Mouse (Mus musculus) cerebellum, postnatal 4 days (tissue): Measurements from ENCODE around the gene Mpdz.
A peak's percentile ranks its signal among the peaks of the same experiment; 100 is the strongest.

ENCODE experiments used
- DNase-seq, 2 experiments: peaks; one replicate each; pipeline ENCODE4 v3.0.0; 2022; ENCODE audit warnings: low spot score in 2 of 2, mixed read lengths in 1 of 2

The Mpdz gene

GRCm38 (mm10) chr4:81442078-81442981 lies at the start of gene Mpdz:
Gene Mpdz (minus strand): TSS chr4:81442815.
- peak in 1 of 2 experiments; percentile 69 for DNase-seq

GRCm38 (mm10) chr4:81490556-81490955 lies 47.9 kb upstream of the Mpdz start:
- DNase-seq = no peak

GRCm38 (mm10) chr4:81484603-81485002 lies 42.0 kb upstream of the Mpdz start:
- DNase-seq = no peak

- DNase-seq = no peak
These were observed 41.4 kb upstream of the Mpdz start for GRCm38 (mm10) chr4:81483887-81484602.

- no peak for DNase-seq
These were observed 40.5 kb upstream of the Mpdz start for GRCm38 (mm10) chr4:81483159-81483558.

GRCm38 (mm10) chr4:81466821-81467220 lies 24.2 kb upstream of the Mpdz start:
- DNase-seq = no peak

- no peak for DNase-seq
These were observed 22.6 kb upstream of the Mpdz start for GRCm38 (mm10) chr4:81465172-81465571.

- no peak for DNase-seq
These were observed 19.6 kb upstream of the Mpdz start for GRCm38 (mm10) chr4:81462253-81462652.

GRCm38 (mm10) chr4:81458921-81459320 lies 16.3 kb upstream of the Mpdz start:
- DNase-seq = no peak

- DNase-seq = no peak
These were observed 11.2 kb upstream of the Mpdz start for GRCm38 (mm10) chr4:81453806-81454205.

- DNase-seq = no peak
These were observed 9.6 kb upstream of the Mpdz start for GRCm38 (mm10) chr4:81452183-81452582.

- DNase-seq = no peak
These were observed 6.8 kb upstream of the Mpdz start for GRCm38 (mm10) chr4:81449413-81449812.

GRCm38 (mm10) chr4:81443566-81443965 lies 951 bp upstream of the Mpdz start:
- DNase-seq = no peak

- DNase-seq = no peak
These were observed 8.7 kb downstream of the Mpdz start for GRCm38 (mm10) chr4:81433961-81434360.

GRCm38 (mm10) chr4:81430826-81431225 lies 11.8 kb downstream of the Mpdz start:
- no peak for DNase-seq

GRCm38 (mm10) chr4:81430105-81430504 lies 12.5 kb downstream of the Mpdz start:
- no peak for DNase-seq

GRCm38 (mm10) chr4:81429670-81430069 lies 12.9 kb downstream of the Mpdz start:
- no peak for DNase-seq

GRCm38 (mm10) chr4:81423556-81423955 lies 19.1 kb downstream of the Mpdz start:
- no peak for DNase-seq

GRCm38 (mm10) chr4:81421621-81422020 lies 21.0 kb downstream of the Mpdz start:
- no peak for DNase-seq

- DNase-seq = no peak
These were observed 27.1 kb downstream of the Mpdz start for GRCm38 (mm10) chr4:81415324-81416026.

GRCm38 (mm10) chr4:81414684-81415323 lies 27.8 kb downstream of the Mpdz start:
- no peak for DNase-seq

GRCm38 (mm10) chr4:81396883-81397282 lies 45.7 kb downstream of the Mpdz start:
- no peak for DNase-seq
